In the genomic region with DNA sequence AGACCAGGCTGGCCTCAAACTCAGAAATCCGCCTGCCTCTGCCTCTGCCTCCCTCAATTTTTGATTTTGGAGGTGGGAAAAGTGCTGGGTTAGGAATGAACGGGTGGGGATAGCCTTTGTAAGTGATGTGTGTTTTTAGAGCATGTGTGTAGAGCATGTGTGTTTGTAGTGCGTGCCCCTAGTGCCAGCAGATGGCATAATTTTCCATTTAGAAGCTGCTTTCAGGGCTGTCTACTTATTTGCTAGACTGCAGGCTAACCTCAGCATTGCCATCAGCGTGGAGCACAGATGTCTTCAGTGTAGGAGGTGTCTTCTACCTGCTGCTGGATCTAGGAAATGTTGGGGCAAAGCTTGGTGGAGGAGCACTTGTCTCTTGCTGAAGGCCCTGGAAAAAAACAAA, we compare ENCODE assay signal across 21 mouse cellular contexts. TPM values are rescaled to one million over a fixed set of nuclear protein-coding genes. Genes with fewer than 3 reads are reported as not detected.
DNase-seq lines count a peak whose midpoint lies in the region; ATAC-seq and TF ChIP-seq lines count a peak whose summit lies in the region.
"Had no signal": no experiment of that assay in that cellular context is flagged by ENCODE, and none has a peak within 500 bp of the region (broad histone marks: within the 10 kb centered on the region; RNA-seq: fewer than 3 reads in every experiment).

No protein-coding gene starts in this region.

- H3K27ac ChIP-seq in layer of hippocampus, adult 2 months, result no peak overlapping the region
- H3K27ac ChIP-seq: forebrain, embryonic 12.5 days; midbrain, embryonic 12.5 days had no signal

- TF ChIP-seq CTCF in layer of hippocampus, adult 2 months (conservative IDR thresholded peaks at IDR 0.05), result peak; percentile 35

- H3K4me3 ChIP-seq in layer of hippocampus, adult 2 months, result no peak overlapping the region
- H3K4me3 ChIP-seq: forebrain, embryonic 12.5 days; heart, embryonic 12.5 days; midbrain, embryonic 12.5 days; myocyte had no signal

- peak; percentile 11 for DNase-seq in CD4-positive, CD25-positive, alpha-beta regulatory T cell, adult 2 months (ENCODE audit: low read depth, low spot score)
- DNase-seq in layer of hippocampus, adult 2 months (ENCODE audit: low spot score in 2 of 2), result no peak
- no peak for DNase-seq in layer of hippocampus, adult 8-10 months (ENCODE audit: low spot score in 2 of 2)
- DNase-seq in ES-CJ7 (ENCODE audit: low read depth, low spot score), result peak; percentile 71
- no peak for DNase-seq in right cerebral cortex, postnatal 36 days (ENCODE audit: low spot score in 2 of 2)
- no peak for DNase-seq in gastrocnemius, adult 8-10 months (ENCODE audit: low spot score in 2 of 2)
- DNase-seq: adrenal gland, postnatal 36 days; cerebellum, adult 9-11 months; retina, postnatal 1 day had no signal

- no peak for ATAC-seq in CD4-positive, CD25-positive, alpha-beta regulatory T cell, adult 4 months
- peak; percentile 60; the same call in 1 of the 2 replicates for ATAC-seq in common myeloid progenitor, adult 5-6 weeks (replicated peaks; ENCODE audit: low read depth, poor library complexity, severe bottlenecking)

RNA-seq across cellular contexts. Expression of a gene that starts 1.5 kb away (rescaled TPM):
- under 1 TPM in 1 of 2 experiments, not detected in 1; 0.22 TPM for polyA plus RNA-seq in CD4-positive, CD25-positive, alpha-beta regulatory T cell, adult 4 months (2017; shearing (Covaris generic))
- not detected for total RNA-seq in layer of hippocampus, adult 2 months (2021)
- under 1 TPM in 1 of 4 experiments, not detected in 3; 0.18 TPM for total RNA-seq in layer of hippocampus, adult 8-10 months (2022)
- not detected in 2 replicates for total RNA-seq in common myeloid progenitor, adult 5-6 weeks (2017)
- total RNA-seq in gastrocnemius, adult 8-10 months (2022), result not detected
- total RNA-seq: adrenal gland, postnatal 36 days; granulocyte monocyte progenitor cell, adult 5-6 weeks; heart, postnatal 25 days; neutrophil, adult 5-6 weeks had no signal
- polyA plus RNA-seq: kidney, embryonic 14.5 days; liver, embryonic 16.5 days; small intestine, adult 2 months had no signal

Comparison
In these comparisons a context has a peak if more than half of its experiments do, and no peak if none do; other contexts are left out.
1. DNase-seq: peak in CD4-positive, CD25-positive, alpha-beta regulatory T cell, adult 2 months (single experiment) and ES-CJ7 (single experiment); none in layer of hippocampus, adult 2 months (0 of 2), layer of hippocampus, adult 8-10 months (0 of 2), right cerebral cortex, postnatal 36 days (0 of 2) and gastrocnemius, adult 8-10 months (0 of 2).